Mouse (Mus musculus) embryonic facial prominence, embryonic 13.5 days (tissue): ENCODE measurements at regions not wholly inside any gene's neighbourhood (a gene's known extent, or its start where the extent isn't known, plus 50 kb on each side); places are given as distances from the start of the nearest gene placed in this dataset.
A peak's percentile ranks its signal among the peaks of the same experiment; 100 is the strongest.

ENCODE experiments used
- ATAC-seq: fragments of 200-750 bp; cut with Nextera tagmentation; 2 replicates; pipeline ENCODE4 v1.8.0; 2017; ENCODE audit warnings: low read depth; ENCODE audit not compliant: insufficient number of reproducible peaks, insufficient read depth, low FRiP score, low TSS enrichment
- H3K27ac ChIP-seq: fragments of 300-500 bp; sonication (generic); 2 replicates; pipeline ENCODE4 v1.5.1; 2015; ENCODE audit warnings: moderate library complexity, mild to moderate bottlenecking, inconsistent platforms
- H3K27me3 ChIP-seq: fragments of 300-500 bp; sonication (generic); 2 replicates; pipeline ENCODE4 v1.6.1; 2015; ENCODE audit warnings: mild to moderate bottlenecking, inconsistent platforms
- H3K36me3 ChIP-seq: fragments of 300-500 bp; sonication (generic); 2 replicates; pipeline ENCODE4 v1.6.1; 2015; ENCODE audit warnings: mild to moderate bottlenecking, inconsistent platforms
- H3K4me1 ChIP-seq: fragments of 300-500 bp; sonication (generic); 2 replicates; pipeline ENCODE4 v1.6.1; 2015; ENCODE audit warnings: inconsistent platforms
- H3K4me2 ChIP-seq: fragments of 300-500 bp; sonication (generic); 2 replicates; pipeline ENCODE4 v1.6.1; 2015; ENCODE audit warnings: moderate library complexity, mild to moderate bottlenecking, inconsistent platforms
- H3K4me3 ChIP-seq: fragments of 300-500 bp; sonication (generic); 2 replicates; pipeline ENCODE4 v1.5.1; 2015; ENCODE audit warnings: mild to moderate bottlenecking, inconsistent platforms
- H3K9ac ChIP-seq: fragments of 300-500 bp; sonication (generic); 2 replicates; pipeline ENCODE4 v1.6.1; 2015; ENCODE audit warnings: mild to moderate bottlenecking, inconsistent platforms
- H3K9me3 ChIP-seq: fragments of 300-500 bp; sonication (generic); 2 replicates; pipeline ENCODE4 v1.6.1; 2016; ENCODE audit warnings: inconsistent platforms
- WGBS: fragments of 180-500 bp; shearing (Covaris S2); methylation state at CpG from one replicate; pipeline ENCODE4 v1.1.7; 2015; ENCODE audit warnings: mixed read lengths; 5-methylcytosine and 5-hydroxymethylcytosine counted together

DNA sequence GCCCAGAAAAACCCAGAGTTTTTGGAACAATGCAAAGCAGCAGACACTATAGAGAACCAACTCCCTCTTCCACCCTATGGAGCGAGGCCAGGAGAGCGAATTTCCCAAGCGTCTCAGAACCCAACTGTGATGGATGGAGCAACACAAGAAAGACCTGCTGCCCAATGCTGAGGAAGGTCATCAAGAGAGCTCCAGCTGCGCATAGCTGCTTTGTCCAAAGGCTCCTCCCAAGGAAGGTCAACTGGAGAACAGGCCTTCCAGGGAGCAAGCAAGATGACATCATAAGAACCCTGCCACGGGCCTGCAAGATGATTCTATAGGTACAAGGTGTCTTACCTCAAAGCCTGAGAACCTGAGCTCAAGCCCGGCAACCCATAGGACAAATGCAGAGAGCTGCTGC is 104.5 kb upstream of the Lpar1 start:
- H3K4me1 ChIP-seq: peaks cover 22% of the 10 kb centered on the region
- no peaks in the 10 kb centered on the region for H3K9me3 ChIP-seq
- WGBS: 88% methylated on average over 6 of the region's 6 CpGs
- no peaks in the 10 kb centered on the region for H3K27me3 ChIP-seq
- H3K27ac ChIP-seq: no peak overlapping the region
- no peak overlapping the region for H3K4me3 ChIP-seq
- H3K4me2 ChIP-seq: no peak overlapping the region
- H3K36me3 ChIP-seq: no peaks in the 10 kb centered on the region
- ATAC-seq: no peak
- no peak overlapping the region for H3K9ac ChIP-seq

DNA sequence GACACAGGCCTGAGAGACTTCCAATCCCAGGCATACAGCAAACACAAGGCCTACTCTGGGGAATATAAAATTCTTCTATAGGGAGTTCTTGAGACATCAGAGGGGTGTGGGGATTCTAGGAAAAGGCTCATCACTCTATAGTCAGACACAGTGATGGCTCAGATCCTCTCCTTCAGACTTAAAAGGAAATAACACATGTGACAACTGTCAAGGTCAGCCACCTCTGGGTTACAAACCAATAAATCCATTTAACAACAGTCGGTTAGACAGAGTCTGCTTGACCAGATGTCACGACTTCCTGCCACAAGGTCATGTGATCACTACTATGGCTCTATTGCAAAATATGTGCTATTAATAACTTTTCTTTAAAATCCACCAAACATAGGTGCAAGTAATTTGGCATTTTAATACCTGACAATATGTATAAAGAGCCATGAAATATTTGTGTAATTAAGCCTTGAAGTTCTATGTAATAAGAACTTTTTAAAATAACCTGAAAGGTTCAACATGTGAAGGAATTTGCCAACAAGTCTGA is 94.1 kb upstream of the Lpar1 start:
- H3K27me3 ChIP-seq: no peaks in the 10 kb centered on the region
- no peak overlapping the region for H3K4me3 ChIP-seq
- H3K9ac ChIP-seq: no peak overlapping the region
- WGBS: 50% methylated on average over 2 of the region's 2 CpGs
- no peak for ATAC-seq
- H3K4me2 ChIP-seq: no peak overlapping the region
- no peaks in the 10 kb centered on the region for H3K9me3 ChIP-seq
- no peaks in the 10 kb centered on the region for H3K36me3 ChIP-seq
- no peak overlapping the region for H3K27ac ChIP-seq
- 0 out of 2 replicates have a peak, but pooled peaks cover 3% of the 10 kb centered on the region for H3K4me1 ChIP-seq

DNA sequence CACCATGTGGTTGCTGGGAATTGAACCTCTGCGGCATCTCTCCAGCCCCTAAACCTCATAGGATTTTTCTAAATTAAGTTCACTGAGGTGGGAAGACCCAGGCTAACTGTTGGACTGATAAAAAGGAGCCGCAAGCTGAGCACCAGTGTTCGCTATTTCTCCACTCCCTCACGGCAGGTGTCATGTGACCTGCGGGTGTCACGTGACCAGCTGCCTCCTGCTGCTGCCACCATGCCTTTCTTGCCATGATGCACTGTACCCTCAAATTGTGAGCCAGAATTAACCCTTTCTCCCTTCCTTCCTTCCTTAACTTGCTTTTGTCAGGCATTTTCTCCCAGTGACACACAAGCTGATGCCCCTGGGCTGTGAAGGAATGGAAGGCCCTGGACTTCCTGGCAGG is 93.1 kb upstream of the Lpar1 start:
- H3K4me2 ChIP-seq: no peak overlapping the region
- 0 out of 2 replicates have a peak, but pooled peaks cover 3% of the 10 kb centered on the region for H3K4me1 ChIP-seq
- H3K9ac ChIP-seq: no peak overlapping the region
- no peaks in the 10 kb centered on the region for H3K27me3 ChIP-seq
- H3K4me3 ChIP-seq: no peak overlapping the region
- no peaks in the 10 kb centered on the region for H3K9me3 ChIP-seq
- no peak for ATAC-seq
- H3K36me3 ChIP-seq: no peaks in the 10 kb centered on the region
- no peak overlapping the region for H3K27ac ChIP-seq
- 93% methylated on average over 6 of the region's 6 CpGs for whole genome bisulfite sequencing

DNA sequence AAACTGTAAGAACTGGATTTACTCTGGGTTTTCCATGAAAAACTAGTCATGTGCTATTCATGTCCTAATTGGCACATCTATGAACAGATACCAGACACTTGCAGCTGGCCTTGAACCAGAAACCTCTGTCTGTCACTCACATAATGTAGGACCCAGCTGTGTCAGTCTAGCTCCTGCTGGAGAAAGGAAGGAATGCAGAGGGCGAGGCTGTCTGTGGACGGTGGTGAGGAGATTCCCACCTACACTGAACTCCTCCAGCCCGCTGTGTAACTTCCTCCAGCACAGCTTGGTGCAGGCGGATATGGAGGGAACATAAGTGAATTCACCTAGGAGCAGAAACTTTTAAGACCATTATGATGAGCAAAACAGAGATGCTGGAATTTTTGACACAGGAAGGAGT is 89.7 kb upstream of the Lpar1 start:
- Histone ChIP-seq H3K27ac (no peak overlapping the region), H3K4me1 (0 out of 2 replicates have a peak, but pooled peaks cover 3% of the 10 kb centered on the region), H3K9ac (no peak overlapping the region), H3K9me3 (no peaks in the 10 kb centered on the region), H3K4me3 (no peak overlapping the region), H3K36me3 (no peaks in the 10 kb centered on the region), H3K4me2 (no peak overlapping the region), H3K27me3 (no peaks in the 10 kb centered on the region)
- no peak for ATAC-seq
- 48% methylated on average over 4 of the region's 4 CpGs for WGBS

DNA sequence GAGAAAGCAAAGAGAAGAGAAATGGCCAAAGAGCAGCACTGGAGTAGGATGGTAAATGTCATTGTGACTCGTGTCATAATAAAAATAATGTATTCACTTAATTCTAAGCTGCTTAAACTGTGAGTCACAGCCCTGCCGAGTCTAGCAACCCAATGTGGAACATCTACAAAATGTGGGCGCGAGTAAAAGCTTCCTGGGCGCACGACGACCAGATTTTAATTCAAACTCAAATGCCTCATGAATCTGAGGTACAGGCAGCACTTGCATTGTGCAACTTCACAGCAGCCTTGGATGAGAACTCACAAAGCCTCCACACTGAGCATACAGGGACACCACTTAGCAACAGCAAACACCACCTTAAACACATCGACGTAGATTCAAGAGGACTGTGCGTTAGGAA is 88.5 kb upstream of the Lpar1 start:
- Histone ChIP-seq H3K4me2 (no peak overlapping the region), H3K4me3 (no peak overlapping the region), H3K27ac (no peak overlapping the region), H3K9me3 (no peaks in the 10 kb centered on the region), H3K27me3 (no peaks in the 10 kb centered on the region), H3K4me1 (0 out of 2 replicates have a peak, but pooled peaks cover 3% of the 10 kb centered on the region), H3K9ac (no peak overlapping the region), H3K36me3 (no peaks in the 10 kb centered on the region)
- no peak for ATAC-seq
- WGBS: 89% methylated on average over 10 of the region's 10 CpGs

DNA sequence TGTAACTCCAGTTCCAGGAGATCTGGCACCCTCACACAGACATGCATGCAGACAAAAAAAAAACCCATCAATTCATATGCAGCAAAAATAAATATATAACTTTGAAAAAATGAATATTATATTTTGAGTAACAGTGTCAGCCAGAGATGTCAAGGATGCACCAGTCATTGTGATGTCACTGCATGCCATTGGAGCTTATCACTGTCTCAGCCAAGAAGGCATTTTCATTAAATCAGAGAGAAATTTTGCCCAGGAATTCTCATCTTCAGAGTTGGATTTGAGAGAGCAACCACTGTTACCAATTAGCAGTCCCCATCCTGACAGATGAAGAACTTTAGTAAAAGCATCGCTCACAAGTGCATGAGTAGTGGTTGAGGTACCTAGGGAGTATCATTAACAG is 79.0 kb upstream of the Lpar1 start:
- no peak for ATAC-seq
- Histone ChIP-seq H3K9ac (no peak overlapping the region), H3K9me3 (no peaks in the 10 kb centered on the region), H3K27me3 (no peaks in the 10 kb centered on the region), H3K4me1 (peaks cover 19% of the 10 kb centered on the region), H3K36me3 (no peaks in the 10 kb centered on the region), H3K27ac (no peak overlapping the region), H3K4me3 (no peak overlapping the region), H3K4me2 (no peak overlapping the region)
- WGBS: 52% methylated on average over 1 of the region's 1 CpGs

DNA sequence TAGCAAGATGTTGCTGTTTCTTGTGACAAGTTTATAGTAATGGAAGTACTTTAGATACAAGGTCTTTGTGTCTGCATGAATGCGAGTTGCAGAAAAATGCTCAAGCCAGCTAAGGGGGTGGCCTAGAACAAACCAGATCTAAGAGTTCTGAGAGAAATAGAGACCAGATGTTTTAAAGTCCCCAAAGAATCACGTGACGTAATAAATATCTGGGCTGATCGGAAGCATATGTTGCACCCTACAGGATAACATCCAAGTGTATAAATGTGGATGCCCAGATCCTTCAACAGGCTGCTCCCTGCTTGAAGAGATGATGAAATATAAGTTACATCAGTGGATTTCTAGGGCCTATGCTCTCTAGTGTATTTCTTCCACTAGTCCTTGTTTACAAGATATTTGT is 77.7 kb upstream of the Lpar1 start:
- Histone ChIP-seq H3K27me3 (no peaks in the 10 kb centered on the region), H3K27ac (peak overlapping the region; percentile 44), H3K9ac (no peak overlapping the region), H3K36me3 (no peaks in the 10 kb centered on the region), H3K4me1 (peaks cover 19% of the 10 kb centered on the region), H3K4me3 (no peak overlapping the region), H3K9me3 (no peaks in the 10 kb centered on the region), H3K4me2 (no peak overlapping the region)
- WGBS: 37% methylated on average over 4 of the region's 4 CpGs
- no peak for ATAC-seq

DNA sequence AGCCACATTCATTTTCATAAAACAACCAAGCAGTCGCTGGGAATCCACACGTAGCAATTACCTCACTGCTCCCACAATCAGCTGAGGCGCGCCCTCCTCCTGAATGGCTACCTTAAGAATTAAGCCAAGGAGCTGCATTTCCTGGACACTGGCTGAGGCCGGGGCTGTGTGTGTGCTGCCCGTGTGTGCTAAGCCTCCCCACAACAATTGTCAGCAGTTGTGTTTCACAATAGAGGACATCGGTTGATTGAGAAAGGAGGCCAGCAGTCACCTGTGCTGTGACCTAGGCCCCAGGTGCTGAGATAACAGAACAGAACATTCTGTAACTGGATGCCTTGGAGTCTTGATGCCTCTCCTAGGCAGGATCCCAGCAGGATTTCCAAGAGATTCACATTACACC is 73.3 kb upstream of the Lpar1 start:
- no peak for ATAC-seq
- Histone ChIP-seq H3K36me3 (no peaks in the 10 kb centered on the region), H3K4me1 (0 out of 2 replicates have a peak, but pooled peaks cover 5% of the 10 kb centered on the region), H3K9ac (no peak overlapping the region), H3K27me3 (no peaks in the 10 kb centered on the region), H3K27ac (no peak overlapping the region), H3K9me3 (no peaks in the 10 kb centered on the region), H3K4me2 (no peak overlapping the region), H3K4me3 (no peak overlapping the region)
- WGBS: 51% methylated on average over 7 of the region's 7 CpGs

DNA sequence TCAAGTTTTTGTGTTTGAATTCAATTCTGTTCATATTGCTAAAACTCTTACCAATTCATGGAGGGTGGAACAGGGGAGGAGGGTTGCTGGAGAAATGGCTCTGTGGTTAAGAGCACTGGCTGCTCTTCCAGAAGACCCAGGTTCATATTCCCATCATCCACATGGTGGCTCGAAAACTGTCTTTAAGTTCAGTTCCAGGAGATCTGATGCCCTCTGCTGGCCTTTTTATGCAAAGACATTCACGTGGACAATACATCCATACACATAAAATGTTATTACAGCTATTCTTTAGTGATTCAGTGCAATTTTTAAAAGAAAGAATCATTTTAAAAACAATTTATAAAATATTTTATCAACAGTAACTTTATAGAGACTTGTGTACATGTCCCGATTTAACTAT is 70.4 kb upstream of the Lpar1 start:
- Histone ChIP-seq H3K27me3 (no peaks in the 10 kb centered on the region), H3K36me3 (no peaks in the 10 kb centered on the region), H3K4me1 (no peaks in the 10 kb centered on the region), H3K4me2 (no peak overlapping the region), H3K9me3 (no peaks in the 10 kb centered on the region), H3K9ac (no peak overlapping the region), H3K4me3 (no peak overlapping the region), H3K27ac (no peak overlapping the region)
- WGBS: 84% methylated on average over 3 of the region's 3 CpGs
- no peak for ATAC-seq

DNA sequence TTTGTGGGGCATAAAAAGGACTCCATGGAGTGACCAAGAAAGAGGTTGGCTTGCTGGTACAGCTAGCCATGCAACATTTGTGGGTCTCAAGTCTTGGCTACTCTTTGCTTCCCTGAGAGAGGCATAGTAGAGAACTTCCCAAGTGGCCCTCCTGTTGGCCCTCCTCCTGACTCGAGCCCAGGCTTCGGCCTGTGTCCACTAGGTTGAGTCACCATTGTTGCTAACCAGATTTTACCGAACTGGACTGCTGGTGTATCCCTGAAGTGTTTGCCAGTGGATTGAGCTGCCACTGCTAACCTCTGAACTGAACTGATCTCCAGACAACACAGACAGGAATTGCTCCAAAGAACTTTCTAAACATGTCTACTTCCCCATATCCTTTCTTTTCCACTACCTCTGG is 66.9 kb upstream of the Lpar1 start:
- Histone ChIP-seq H3K27me3 (no peaks in the 10 kb centered on the region), H3K4me3 (no peak overlapping the region), H3K9ac (no peak overlapping the region), H3K9me3 (no peaks in the 10 kb centered on the region), H3K4me2 (no peak overlapping the region), H3K4me1 (no peaks in the 10 kb centered on the region), H3K27ac (no peak overlapping the region), H3K36me3 (no peaks in the 10 kb centered on the region)
- WGBS: 89% methylated on average over 3 of the region's 3 CpGs
- ATAC-seq: no peak

DNA sequence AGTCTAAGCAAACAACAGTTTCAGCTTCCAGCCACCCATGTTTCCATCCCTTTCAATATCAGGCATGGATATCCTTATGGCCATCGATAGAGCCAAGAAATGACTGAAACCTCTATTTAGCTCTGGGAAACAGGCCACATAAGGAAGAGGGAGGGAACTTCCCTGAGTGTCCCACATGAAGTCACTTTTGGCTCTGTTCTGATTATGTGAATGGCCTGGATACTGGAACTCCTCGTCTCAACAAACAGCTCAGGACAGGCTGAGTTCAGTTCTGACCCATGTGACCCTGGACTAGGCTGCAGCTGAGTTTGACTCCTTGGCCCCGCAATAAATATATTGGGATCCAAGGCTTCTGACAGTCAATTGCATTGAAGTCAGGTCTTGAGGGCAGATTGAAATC is 63.6 kb upstream of the Lpar1 start:
- no peaks in the 10 kb centered on the region for H3K9me3 ChIP-seq
- H3K4me2 ChIP-seq: no peak overlapping the region
- no peak overlapping the region for H3K27ac ChIP-seq
- H3K36me3 ChIP-seq: no peaks in the 10 kb centered on the region
- no peak for ATAC-seq
- WGBS: 88% methylated on average over 3 of the region's 3 CpGs
- H3K4me3 ChIP-seq: no peak overlapping the region
- no peaks in the 10 kb centered on the region for H3K4me1 ChIP-seq
- H3K27me3 ChIP-seq: no peaks in the 10 kb centered on the region
- no peak overlapping the region for H3K9ac ChIP-seq

DNA sequence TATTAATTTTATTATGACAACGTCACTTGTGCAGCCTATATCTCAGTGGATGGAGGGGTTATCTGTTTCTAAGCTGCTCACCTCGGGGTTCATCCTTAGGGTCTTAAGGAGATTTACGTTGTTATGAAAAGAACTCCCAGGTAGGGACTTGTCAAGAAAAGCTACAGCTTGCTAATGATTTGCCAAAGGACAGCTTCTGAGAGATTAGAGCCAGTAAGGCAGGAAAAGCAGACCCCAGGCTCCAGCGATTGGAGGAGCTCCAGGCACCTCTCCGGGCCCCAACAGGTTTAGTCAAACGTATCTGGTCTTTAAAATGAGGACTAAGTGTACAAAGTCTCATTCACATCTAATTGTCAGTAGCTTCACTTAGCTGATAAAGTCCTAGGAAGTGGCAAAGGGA is 59.8 kb upstream of the Lpar1 start:
- no peaks in the 10 kb centered on the region for H3K36me3 ChIP-seq
- no peaks in the 10 kb centered on the region for H3K9me3 ChIP-seq
- 59% methylated on average over 6 of the region's 6 CpGs for WGBS
- H3K4me2 ChIP-seq: no peak overlapping the region
- H3K27ac ChIP-seq: no peak overlapping the region
- H3K4me3 ChIP-seq: no peak overlapping the region
- no peak overlapping the region for H3K9ac ChIP-seq
- ATAC-seq: no peak
- H3K4me1 ChIP-seq: no peaks in the 10 kb centered on the region
- H3K27me3 ChIP-seq: no peaks in the 10 kb centered on the region

DNA sequence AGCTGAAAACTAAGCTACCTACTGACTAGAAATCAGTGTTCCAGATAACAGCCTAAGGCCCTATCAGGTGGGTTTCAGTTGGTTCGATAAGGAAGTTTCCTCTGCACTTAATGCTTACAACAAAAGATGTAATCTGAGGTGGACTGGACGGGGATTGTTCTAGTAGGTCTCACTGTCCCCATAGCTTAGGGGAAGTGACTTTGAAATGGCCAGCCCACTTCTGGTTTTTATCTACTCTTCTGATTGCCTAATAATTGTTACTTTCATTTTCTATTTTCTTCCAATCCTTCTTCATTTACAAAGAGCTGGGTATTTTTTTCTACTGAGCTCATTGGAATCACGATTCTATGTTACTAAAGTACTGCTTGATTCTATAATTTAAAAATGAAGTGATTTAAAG is 59.3 kb upstream of the Lpar1 start:
- Histone ChIP-seq H3K27ac (no peak overlapping the region), H3K27me3 (no peaks in the 10 kb centered on the region), H3K9me3 (no peaks in the 10 kb centered on the region), H3K36me3 (no peaks in the 10 kb centered on the region), H3K4me3 (no peak overlapping the region), H3K4me1 (no peaks in the 10 kb centered on the region), H3K4me2 (no peak overlapping the region), H3K9ac (no peak overlapping the region)
- no peak for ATAC-seq
- WGBS: 66% methylated on average over 3 of the region's 3 CpGs
